Mouse (Mus musculus) 416B (cell line): ENCODE results near the gene Sf3b3.

ENCODE experiments used
- DNase-seq: peaks from one replicate; pipeline ENCODE4 v3.0.0; 2011; ENCODE audit warnings: low read depth

Sf3b3 gene

GRCm38 (mm10) chr8:110808495-110809472 lies 37.8 kb downstream of the Sf3b3 start:
- no peak for DNase-seq

- no peak for DNase-seq
These were observed 40.4 kb downstream of the Sf3b3 start for GRCm38 (mm10) chr8:110806146-110806545.

GRCm38 (mm10) chr8:110805669-110806068 lies 40.9 kb downstream of the Sf3b3 start, which contains the start of gene Il34:
Il34 (minus strand) TSS chr8:110805924.
- DNase-seq, result no peak

GRCm38 (mm10) chr8:110804825-110805514 lies 41.6 kb downstream of the Sf3b3 start:
- no peak for DNase-seq

- DNase-seq, result no peak
These were observed 42.7 kb downstream of the Sf3b3 start for GRCm38 (mm10) chr8:110803856-110804255.

GRCm38 (mm10) chr8:110802988-110803387 lies 43.6 kb downstream of the Sf3b3 start:
- DNase-seq, result no peak

GRCm38 (mm10) chr8:110797086-110797485 lies 49.5 kb downstream of the Sf3b3 start:
- DNase-seq, result no peak

- DNase-seq, result peak; percentile 50
These were observed 52.1 kb downstream of the Sf3b3 start for GRCm38 (mm10) chr8:110794363-110794965.

- no peak for DNase-seq
These were observed 52.7 kb downstream of the Sf3b3 start for GRCm38 (mm10) chr8:110793936-110794335.

- peak; percentile 82 for DNase-seq
These were observed 53.1 kb downstream of the Sf3b3 start for GRCm38 (mm10) chr8:110793511-110793910.

- DNase-seq, result no peak
These were observed 53.9 kb downstream of the Sf3b3 start for GRCm38 (mm10) chr8:110792574-110793200.

- no peak for DNase-seq
These were observed 55.4 kb downstream of the Sf3b3 start for GRCm38 (mm10) chr8:110791164-110791563.

GRCm38 (mm10) chr8:110790270-110790669 lies 56.3 kb downstream of the Sf3b3 start:
- DNase-seq, result peak; percentile 83

GRCm38 (mm10) chr8:110789571-110789970 lies 57.0 kb downstream of the Sf3b3 start:
- DNase-seq, result no peak

GRCm38 (mm10) chr8:110788981-110789380 lies 57.6 kb downstream of the Sf3b3 start:
- DNase-seq, result no peak

GRCm38 (mm10) chr8:110787411-110787954 lies 59.1 kb downstream of the Sf3b3 start:
- no peak for DNase-seq

- DNase-seq, result peak; percentile 26
These were observed 59.7 kb downstream of the Sf3b3 start for GRCm38 (mm10) chr8:110786934-110787333.

GRCm38 (mm10) chr8:110786501-110786900 lies 60.1 kb downstream of the Sf3b3 start:
- DNase-seq, result peak; percentile 58

GRCm38 (mm10) chr8:110785366-110785765 lies 61.2 kb downstream of the Sf3b3 start:
- DNase-seq, result peak; percentile 38

GRCm38 (mm10) chr8:110779924-110780718 lies 66.5 kb downstream of the Sf3b3 start:
- peak; percentile 68 for DNase-seq

- no peak for DNase-seq
These were observed 70.3 kb downstream of the Sf3b3 start for GRCm38 (mm10) chr8:110776335-110776734.
